Mouse (Mus musculus): ENCODE measurements around the gene Mrps35.
A peak's percentile ranks its signal among the peaks of the same experiment; 100 is the strongest.

Gene Mrps35

DNA sequence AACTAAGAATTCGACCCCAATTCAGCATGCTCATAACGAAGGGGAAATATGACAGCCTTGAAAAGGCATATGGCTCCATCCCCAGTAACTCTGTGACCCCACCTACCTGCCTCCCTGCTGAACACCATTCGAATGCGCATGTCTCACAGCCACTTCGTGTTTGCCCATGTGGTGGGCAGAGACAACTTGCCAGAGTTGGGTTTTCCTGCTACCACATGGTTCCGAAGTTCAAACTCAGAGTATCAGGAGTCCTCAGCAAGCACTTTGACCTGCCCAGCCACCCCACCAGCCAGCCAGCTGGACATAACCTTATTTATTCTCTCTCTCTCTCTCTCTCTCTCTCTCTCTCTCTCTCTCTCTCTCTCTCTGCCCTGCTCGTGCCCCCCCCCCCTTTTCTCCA, 45.2 kb downstream of the Mrps35 start:
- no peak for DNase-seq (ENCODE audit: low read depth, low spot score)

DNA sequence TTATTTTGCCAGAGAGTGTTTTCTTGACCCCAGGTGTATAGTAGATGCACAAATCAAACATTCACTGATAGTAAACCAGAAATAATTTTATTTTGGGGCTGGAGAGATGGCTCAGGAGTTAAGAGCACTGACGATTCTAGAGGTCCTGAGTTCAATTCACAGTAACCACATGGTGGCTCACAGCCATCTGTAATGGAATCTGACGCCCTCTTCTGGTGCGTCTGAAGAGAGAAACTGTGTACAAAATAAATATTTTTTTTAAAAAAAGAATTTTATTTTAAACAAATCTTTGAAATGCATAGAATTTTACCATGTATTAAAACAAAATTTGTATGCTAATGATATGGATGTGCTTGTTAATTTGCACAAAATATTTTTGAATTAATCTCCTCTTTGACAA, 46.0 kb downstream of the Mrps35 start:
- no peak for DNase-seq (ENCODE audit: low read depth, low spot score)

DNA sequence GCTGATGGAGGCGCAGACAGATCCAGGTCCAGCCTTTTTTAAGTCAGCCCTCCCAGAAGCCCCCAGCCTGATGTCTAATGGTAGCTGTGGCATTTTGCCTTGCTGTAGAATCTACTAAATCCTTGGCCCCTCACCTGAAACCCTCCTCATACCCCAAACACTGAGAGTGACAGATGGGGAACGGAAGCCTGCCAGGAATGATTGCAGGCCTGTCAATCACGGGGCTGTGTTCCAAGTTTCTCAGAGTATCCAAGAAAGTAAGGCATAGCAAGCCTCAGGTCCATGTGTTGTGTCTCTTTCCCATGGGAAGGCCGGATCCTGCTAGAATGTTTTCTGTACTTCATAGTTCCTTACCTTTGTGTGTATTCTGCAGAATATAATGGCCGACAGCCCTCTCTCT, 47.6 kb downstream of the Mrps35 start:
- DNase-seq (ENCODE audit: low read depth, low spot score) = no peak

DNA sequence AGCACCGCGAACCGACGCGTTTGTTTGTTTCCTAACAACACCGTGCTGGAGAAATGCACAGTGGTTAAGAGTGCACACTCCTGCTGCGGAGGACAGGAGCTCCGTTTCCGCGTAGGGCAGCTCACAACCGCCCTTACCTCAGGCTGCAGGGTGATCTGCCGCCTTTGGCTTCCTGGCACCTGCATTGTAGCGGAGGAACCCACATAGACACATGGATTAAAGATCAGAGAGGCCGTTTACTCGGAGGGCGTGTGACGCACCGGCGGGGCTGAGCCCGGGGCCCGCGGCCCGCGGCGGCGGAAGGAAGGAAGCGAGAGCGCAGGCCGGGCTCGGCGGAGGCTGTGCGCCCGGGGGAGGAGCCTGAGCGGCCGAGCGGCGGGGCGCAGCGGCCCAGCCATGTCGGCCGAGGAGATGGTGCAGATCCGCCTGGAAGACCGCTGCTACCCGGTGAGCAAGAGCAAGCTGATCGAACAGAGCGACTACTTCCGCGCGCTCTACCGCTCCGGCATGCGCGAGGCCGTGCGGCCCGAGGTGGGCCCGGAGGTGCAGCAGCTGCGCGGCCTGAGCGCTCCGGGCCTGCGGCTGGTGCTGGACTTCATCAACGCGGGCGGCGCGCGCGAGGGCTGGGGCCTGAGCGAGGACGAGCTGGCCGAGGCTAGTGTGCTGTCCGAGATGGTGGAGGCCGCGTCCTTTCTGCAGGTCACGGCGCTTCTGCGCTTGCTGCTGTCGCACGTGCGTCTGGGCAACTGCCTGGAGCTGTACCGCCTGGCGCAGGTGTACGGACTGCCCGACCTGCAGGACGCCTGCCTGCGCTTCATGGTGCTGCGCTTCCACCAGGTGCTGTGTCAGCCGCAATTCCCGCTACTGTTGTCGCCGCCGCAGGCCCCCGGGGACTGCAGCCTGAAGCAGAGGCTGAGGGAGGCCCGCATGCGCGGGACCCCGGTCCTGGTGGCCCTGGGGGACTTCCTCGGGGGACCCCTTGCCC, 48.9 kb downstream of the Mrps35 start, which contains the start of gene Klhl42:
TSS of gene Klhl42 (plus strand) at position 244 of the 985 bp plus-strand sequence.
- peak; percentile 30 for DNase-seq (ENCODE audit: low read depth, low spot score)

DNA sequence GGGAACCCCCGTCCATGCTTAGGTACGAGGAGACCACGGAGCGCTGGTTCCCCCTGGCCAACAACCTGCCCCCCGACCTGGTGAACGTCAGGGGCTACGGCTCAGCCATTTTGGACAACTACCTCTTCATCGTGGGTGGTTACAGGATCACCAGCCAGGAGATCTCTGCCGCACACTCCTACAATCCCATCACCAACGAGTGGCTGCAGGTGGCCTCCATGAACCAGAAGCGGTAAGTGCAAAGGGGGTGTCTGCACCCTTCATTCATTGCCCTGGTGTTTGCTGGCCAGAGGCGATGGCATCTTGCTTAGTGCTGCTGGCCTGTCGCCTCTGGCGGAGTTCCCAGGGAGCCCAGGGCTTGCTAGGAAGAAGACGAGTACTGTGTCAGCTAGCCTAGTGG, 49.6 kb downstream of the Mrps35 start:
- peak; percentile 30 for DNase-seq (ENCODE audit: low read depth, low spot score)

DNA sequence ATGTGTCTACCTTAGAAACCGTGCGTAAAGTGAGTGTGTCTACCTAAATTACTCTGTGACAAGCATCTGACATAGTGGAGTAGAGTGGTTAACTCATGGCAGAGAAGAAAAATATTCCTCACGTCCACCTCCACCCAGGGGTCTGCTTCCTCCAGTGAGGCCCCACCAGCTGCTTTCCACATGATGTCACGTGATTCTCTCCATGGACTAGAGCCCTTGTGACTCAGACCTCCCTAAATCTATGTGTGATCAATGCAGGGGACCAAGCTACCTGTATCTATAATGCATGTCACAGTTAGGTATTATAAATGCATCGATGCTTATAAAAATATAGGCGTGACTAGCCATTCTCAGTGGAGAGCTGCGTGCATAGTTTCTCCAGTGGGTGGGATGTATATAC, 52.2 kb downstream of the Mrps35 start:
- DNase-seq (ENCODE audit: low read depth, low spot score) = no peak

DNA sequence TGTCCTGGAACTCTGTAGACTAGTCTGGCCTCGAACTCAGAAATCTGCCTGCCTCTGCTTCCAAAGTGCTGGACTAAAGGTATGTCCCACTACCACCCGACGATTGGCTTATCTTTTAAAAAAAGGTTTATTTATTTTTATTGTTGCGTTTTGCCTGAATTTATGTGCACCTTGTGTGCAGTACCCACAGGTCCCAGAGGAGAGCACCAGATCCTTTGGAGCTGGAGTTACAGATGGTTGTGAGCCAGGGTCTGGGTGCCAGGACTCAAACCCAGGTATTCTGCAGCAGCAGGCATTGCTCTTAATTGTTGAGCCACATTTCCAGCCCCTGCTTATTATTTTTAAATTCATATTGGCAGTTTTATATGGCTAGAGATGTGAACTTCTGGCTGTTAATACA, 53.5 kb downstream of the Mrps35 start:
- DNase-seq (ENCODE audit: low read depth, low spot score) = no peak

DNA sequence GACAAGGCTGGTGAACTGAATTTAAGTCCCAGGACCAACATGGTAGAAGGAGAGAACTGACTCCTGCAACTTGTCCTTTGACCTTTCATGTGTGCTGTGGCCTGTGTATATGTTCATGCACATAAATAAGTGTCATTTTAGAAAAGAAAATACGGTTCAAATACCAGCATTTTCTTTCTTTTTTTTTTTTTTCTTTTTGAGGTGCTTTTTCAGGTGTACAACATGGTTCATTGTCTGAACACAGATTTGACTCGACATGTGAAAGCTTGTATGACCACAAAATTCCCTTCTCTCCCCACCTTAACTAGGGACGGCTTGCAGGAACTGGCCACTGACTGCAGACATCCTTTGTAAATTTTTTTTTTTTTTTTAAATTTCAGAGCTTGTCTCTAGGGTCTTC, 54.4 kb downstream of the Mrps35 start:
- DNase-seq (ENCODE audit: low read depth, low spot score) = no peak

DNA sequence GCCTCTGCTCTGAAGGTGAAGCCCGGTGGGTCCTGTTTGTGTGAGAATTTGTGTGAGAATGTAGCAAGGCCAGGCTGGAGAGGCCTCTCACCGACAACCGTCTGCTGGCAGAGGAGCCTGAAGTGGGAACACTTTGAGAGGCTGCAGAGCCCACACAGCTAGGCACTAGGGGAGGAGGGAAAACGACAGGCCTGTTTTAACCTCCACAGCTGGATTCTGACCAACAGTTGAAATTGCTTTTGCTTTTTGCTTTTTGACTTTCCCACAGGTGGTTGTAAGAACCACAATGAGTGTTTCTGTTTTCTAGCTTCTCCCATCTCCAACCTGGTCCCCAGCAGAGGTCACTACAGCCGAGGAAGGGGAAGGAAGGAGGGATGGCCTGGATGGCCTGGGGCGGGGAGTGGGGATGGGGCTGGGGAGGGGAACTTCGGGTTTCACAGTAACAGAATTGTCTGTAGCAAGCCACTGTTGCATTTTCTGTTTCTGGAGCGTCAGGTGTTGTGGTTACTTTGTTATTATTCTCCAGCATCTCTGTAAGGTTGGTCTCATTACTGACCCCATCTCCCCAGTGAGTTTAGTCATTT, 54.9 kb downstream of the Mrps35 start:
- no peak for DNase-seq (ENCODE audit: low read depth, low spot score)

DNA sequence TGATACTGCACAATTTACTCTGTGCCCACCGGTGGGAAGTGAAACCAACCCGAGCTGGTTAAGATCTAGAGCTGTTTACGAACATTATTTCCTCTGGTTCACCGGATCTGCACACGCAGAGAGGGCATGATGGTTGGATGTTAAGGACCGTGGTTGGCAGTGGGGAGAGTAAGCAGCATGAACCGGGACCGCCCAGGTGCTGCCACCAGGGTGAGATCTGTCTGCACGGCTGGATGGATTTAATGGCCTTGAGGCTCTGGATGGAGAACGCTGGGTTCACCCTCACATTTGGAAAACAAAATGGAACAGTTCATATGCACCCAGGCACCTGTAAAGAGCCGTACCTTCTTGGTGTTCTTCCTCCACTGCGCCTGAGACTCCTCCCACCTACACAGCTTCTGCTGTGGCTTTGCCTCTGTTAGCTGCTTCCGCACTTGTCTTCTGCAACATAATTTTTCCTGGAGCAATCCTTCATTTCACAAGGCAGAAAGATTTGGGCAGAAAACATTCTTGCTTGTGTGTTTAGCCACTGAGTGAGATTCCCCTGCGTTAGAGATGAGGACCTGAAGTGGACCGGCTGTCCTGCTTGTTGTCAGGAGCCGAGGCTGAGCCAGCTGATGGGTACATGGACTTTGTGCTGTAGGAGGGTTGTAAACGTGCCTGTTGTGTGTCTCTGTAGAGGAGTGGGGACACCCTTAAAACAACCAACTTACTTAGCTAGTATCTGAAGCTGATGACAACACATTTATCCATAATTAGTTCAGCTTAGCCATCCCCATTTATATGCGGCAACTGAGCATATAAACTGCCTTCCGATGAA, 57.1 kb downstream of the Mrps35 start:
- DNase-seq (ENCODE audit: low read depth, low spot score) = no peak

DNA sequence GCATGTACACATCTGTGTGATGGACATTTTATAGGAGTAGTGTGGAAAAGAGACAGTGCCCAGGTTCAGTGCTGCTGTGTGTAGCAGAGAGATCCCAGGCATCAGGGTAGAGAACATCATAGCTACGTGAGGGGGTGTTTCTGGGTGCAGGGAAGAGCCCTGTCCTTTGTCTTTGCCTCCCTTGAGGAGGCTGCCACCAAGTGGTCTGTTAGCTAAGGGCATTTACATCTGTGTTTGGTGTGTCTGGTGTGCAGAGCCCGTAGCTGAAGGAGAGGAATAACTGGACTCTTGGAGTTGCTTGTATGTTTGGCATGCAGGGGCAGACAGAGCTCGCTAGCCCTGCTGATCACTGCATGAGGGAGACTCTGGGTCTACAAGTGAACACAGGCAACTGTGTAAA, 59.7 kb downstream of the Mrps35 start:
- no peak for DNase-seq (ENCODE audit: low read depth, low spot score)

DNA sequence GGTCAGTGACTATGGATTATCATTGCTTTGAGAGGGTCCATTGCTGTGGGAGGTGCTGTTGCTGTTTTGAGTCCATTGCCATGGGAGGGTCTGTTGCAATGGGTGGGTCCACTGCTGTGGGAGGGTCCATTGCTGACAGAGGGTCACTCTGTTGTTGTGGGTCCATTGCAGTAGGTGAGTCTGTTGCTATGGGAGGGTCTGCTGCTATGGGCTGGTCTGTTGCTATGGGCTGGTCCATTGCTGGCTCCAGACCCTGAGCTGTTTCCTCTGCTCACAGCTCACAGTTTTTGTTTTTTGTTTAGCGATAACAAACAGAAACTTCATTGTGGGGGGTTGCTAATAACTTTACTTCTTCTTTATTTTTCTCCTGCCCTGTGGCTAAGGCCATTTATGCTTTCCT, 63.0 kb downstream of the Mrps35 start:
- no peak for DNase-seq (ENCODE audit: low read depth, low spot score)

DNA sequence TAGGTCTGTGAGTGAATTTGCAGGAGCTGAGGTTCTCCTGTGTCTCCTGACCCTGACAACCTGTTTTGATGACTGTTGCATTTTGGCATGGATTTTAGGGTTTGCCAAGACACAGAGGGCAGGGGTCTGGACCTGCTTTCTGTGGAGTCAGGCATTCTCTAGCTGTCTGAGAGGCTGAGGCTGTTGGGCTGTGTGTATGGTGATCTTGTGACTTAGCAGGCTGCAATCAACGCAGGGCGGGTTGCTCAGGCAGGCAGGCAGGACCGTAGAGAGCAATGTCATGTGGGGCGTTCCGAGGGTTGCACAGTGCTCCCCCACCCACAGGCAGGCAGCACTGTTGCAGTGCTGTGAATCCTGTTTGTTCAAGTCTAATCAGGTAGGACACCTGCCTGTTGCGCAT, 64.2 kb downstream of the Mrps35 start:
- no peak for DNase-seq (ENCODE audit: low read depth, low spot score)

DNA sequence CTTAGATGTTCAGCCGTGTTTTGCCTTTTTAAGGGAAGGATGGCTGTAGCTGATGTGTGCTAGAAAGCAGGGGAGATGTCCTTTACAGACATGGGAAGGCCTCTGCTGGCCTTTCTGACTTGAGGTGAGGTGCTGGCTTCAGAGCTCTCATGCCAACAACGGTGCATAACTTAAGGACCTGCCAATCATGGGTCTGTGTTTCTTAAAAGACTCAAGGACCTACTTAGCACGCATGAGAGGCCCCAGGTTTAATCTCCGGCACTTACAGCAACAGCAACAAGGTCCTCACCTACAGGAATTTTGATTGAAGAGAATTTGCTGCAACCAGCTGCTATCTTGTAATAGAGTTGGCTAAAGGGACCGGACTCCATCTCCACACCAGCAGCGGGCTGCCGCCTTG, 66.7 kb downstream of the Mrps35 start:
- DNase-seq (ENCODE audit: low read depth, low spot score) = no peak

DNA sequence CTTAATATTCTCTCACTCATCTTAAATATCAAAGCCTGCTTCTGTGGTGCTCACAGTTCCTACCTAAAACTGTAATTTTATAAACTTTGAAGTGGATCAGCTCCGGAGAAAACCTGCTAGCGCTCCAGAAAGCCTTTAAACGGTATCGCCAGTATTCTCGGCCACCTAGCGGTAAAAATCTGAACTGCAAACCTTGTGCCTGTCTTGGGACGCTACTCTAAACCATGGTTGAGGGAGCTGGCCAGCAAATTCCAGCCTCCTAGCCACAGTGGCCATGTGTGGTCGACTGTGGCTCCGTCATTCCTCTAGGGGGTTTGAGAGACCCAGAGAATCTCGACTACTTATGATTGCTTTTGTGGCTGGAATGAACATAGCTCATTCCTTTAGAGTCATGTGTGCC, 74.0 kb downstream of the Mrps35 start:
- peak; percentile 57 for DNase-seq (ENCODE audit: low read depth, low spot score)

DNA sequence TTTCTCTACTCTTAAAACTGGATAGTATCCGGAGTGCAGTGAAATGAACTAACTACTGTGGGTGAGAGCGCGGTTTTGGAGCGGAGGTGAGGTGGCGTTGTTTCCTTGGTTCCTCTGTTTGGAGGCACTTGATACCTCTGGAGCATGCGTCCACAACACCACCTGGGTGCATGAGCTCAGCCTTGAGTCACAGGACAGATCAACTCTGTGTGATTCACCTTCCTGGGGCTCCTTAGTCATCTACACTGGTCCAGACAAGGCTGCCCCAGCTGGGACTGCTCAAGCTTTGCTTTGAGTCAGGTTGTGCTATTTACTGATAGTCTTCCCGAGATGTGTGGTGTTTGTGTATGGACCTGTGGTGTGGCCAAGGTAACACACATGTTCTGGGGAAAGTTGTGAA, 75.2 kb downstream of the Mrps35 start:
- DNase-seq (ENCODE audit: low read depth, low spot score) = no peak

DNA sequence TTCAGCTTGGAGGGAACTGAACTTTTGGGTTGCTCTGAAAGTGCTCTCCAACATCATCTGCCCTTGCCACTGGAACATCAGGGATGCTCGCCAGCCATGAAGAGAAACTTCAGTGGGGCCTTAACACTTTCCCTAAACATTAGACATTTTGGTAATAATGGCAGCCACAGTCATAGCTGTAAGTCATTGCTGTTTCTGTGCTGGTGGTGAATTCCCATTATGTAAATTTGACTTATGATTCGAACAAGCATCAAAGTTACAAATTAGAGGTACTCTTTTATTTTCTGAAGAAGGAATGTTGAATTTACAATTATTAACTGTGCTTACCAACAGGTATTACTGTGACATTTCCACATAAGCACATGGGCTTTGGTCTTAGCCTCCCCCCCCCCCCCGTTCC, 75.6 kb downstream of the Mrps35 start:
- DNase-seq (ENCODE audit: low read depth, low spot score) = no peak

DNA sequence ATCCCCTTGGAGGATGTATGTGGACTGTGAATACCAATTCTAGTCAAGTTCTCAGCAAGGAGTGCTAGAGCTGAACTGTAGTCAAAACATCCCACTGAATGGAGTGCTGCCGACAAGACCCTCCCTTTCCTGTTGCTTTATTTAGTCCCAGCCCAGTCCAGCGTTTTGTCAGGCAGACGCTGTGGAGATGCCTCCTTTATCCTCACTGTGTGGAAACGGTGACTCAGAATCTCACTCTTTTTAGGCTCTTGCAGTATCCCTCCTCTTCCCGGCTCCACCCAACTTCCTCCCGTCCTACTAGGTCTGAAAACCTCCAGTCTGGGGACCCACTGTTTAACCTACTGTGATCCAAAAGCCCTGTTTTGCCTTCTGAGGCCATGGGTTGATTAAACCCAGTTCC, 78.8 kb downstream of the Mrps35 start:
- no peak for DNase-seq (ENCODE audit: low read depth, low spot score)

All from skeletal muscle tissue, adult 2 months (tissue).